Mouse (Mus musculus) forebrain, postnatal 0 days (tissue): ENCODE data around the gene Serpinb9. TPM values are rescaled to one million over a fixed set of nuclear protein-coding genes. Genes with fewer than 3 reads are reported as not detected.
"Not testable (repeated sequence)": the region's sequence is repeated elsewhere in the genome, so short reads cannot be mapped to it uniquely, and the experiment has no call there.

ENCODE experiments used
- ATAC-seq: fragments of 200-750 bp; cut with Nextera tagmentation; 2 replicates; pipeline ENCODE4 v1.8.0; 2017; ENCODE audit warnings: mild to moderate bottlenecking, moderate library complexity
- DNase-seq: peaks from one replicate; pipeline ENCODE4 v3.0.0-alpha.2; 2015
- H3K27ac ChIP-seq: fragments of 300-500 bp; sonication (generic); 2 replicates; pipeline ENCODE4 v1.5.1; 2014; ENCODE audit warnings: low read depth, mild to moderate bottlenecking, antibody characterized with exemption, low read length, moderate library complexity, mixed read lengths
- H3K27me3 ChIP-seq: fragments of 300-500 bp; sonication (generic); 2 replicates; pipeline ENCODE4 v1.6.1; 2014; ENCODE audit warnings: mild to moderate bottlenecking, low read length, mixed read lengths; ENCODE audit not compliant: insufficient read depth
- H3K36me3 ChIP-seq: fragments of 300-500 bp; sonication (generic); 2 replicates; pipeline ENCODE4 v1.6.1; 2014; ENCODE audit warnings: mild to moderate bottlenecking, moderate library complexity; ENCODE audit not compliant: insufficient read depth
- H3K4me1 ChIP-seq: fragments of 300-500 bp; sonication (generic); 2 replicates; pipeline ENCODE4 v1.6.1; 2014; ENCODE audit warnings: antibody characterized with exemption; ENCODE audit not compliant: insufficient read depth
- H3K4me2 ChIP-seq: fragments of 300-500 bp; sonication (generic); 2 replicates; pipeline ENCODE4 v1.6.1; 2014; ENCODE audit warnings: low read depth, mild to moderate bottlenecking, moderate library complexity
- H3K4me3 ChIP-seq: fragments of 300-500 bp; sonication (generic); 2 replicates; pipeline ENCODE4 v1.5.1; 2014; ENCODE audit warnings: low read depth, low read length, mixed read lengths
- H3K9ac ChIP-seq: fragments of 300-500 bp; sonication (generic); 2 replicates; pipeline ENCODE4 v1.6.1; 2014; ENCODE audit warnings: mild to moderate bottlenecking
- H3K9me3 ChIP-seq: fragments of 300-500 bp; sonication (generic); 2 replicates; pipeline ENCODE4 v1.6.1; 2016; ENCODE audit warnings: low read length
- CTCF ChIP-seq: sonication (generic); IDR thresholded peaks from 2 replicates; pipeline ENCODE4 v1.5.1; 2016; ENCODE audit warnings: antibody characterized with exemption, control low read depth, low read depth
- WGBS: fragments of 180-500 bp; shearing (Covaris S2); extraction: QIAGEN DNeasy Blood & Tissue Kit; methylation state at CpG from one replicate; pipeline ENCODE4 v1.1.7; 2014; 5-methylcytosine and 5-hydroxymethylcytosine counted together
- polyA plus RNA-seq: library from polyadenylated mRNA; unstranded; fragments of >200 nt; fragmentation: Nextera tagmentation; extraction: Ambion mirVana; gene quantifications from 2 replicates; pipeline ENCODE4 v1.2.1, GENCODE M21; 2015
- total RNA-seq: library from RNA; depleted of rRNA; stranded (reverse); fragments of >200 nt; gene quantifications from 2 replicates; pipeline ENCODE4 v1.2.3, GENCODE M21; 2014

Gene Serpinb9
- total and polyA plus RNA-seq, 2 experiments from 2014 or later: 2.3 to 3.1 TPM

DNA sequence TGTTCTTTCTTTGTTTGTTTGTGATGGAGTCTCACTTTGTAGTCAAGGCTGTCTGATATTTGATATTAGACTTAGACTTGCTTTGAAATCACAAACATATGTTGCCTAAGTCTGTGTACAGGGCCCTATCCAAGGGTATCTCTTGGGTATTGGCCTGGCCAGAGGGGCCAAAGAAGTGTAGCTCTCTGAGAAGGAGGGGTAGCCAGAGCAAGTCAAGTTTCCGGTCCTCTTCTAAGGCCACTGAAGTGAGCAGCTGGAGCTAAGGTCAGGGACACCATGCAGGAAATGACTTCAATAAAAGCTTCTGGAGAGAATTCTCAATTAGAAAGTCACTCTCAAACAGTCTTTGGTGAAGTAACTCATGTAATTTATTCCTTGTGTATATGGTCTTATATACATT, 19.3 kb downstream of the Serpinb9 start:
- Histone ChIP-seq H3K9me3 (peaks cover 4% of the 10 kb centered on the region; the same call in 1 of the 2 replicates), H3K36me3 (no peaks in the 10 kb centered on the region), H3K4me3 (no peak overlapping the region), H3K27ac (no peak overlapping the region), H3K4me1 (no peaks in the 10 kb centered on the region), H3K9ac (no peak overlapping the region), H3K4me2 (no peak overlapping the region), H3K27me3 (no peaks in the 10 kb centered on the region)
- TF ChIP-seq CTCF: no peak
- ATAC-seq: no peak
- WGBS: 95% methylated on average over 1 of the region's 1 CpGs
- DNase-seq: no peak

DNA sequence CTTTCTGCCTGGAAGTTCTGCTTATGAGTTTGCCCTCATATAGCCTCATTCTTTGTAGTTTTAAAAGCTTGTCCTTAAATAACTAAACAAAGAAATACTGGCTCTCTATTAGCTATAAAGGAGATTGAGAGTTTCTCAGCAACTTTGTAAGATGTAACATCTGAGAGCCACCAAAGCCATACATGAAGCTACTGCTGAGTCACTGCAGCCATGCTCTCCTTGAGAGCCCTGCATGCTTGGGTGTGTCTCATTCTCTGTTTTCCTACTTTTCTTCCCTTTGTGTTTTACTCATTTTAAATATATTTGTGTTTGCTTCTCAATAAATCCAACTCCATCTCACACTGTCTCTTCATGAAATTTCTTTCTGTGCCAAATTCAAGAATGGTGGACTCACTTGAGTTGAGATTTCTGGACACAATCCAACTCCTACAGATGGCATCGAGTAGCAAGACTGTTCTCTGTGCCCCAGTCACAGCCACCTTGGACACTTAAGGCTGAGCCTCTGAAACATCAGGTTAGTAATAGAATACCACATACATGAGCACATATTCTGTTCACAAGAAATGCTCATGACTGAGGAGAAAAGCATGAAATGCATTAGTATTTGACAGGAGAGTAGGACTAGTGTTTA, 23.5 kb downstream of the Serpinb9 start:
- Histone ChIP-seq H3K4me1 (no peaks in the 10 kb centered on the region), H3K9me3 (no peaks in the 10 kb centered on the region), H3K27ac (no peak overlapping the region), H3K4me2 (no peak overlapping the region), H3K9ac (no peak overlapping the region), H3K27me3 (no peaks in the 10 kb centered on the region), H3K36me3 (no peaks in the 10 kb centered on the region), H3K4me3 (no peak overlapping the region)
- no peak for TF ChIP-seq CTCF
- WGBS: 50% methylated on average over 1 of the region's 1 CpGs
- ATAC-seq (no peak), DNase-seq (no peak)

DNA sequence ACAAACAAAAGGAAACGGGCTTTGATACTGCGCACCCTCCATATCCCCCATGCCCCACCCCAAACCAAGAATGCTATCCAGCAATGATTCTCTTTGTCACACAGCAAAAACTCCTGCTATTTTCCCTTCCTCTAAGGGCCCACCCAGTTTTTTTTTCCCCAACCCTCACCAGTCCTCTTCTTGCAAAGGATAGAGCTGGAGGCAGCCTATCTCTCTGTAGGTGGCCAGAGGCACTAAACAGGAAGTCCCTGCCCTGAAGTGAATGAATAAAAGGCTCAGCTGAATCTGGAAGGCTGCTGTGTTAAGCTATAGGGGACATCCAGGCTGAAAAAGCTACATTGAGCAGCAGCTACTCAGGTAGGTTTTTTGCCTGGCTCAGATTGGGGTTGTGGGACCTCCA, 24.2 kb downstream of the Serpinb9 start, which contains the start of gene Serpinb9b:
Gene Serpinb9b (plus strand): TSS at position 173 of the 400 bp plus-strand sequence.
- no peak within 1 kb of the TSS for H3K4me3 ChIP-seq
- no peaks in the 10 kb centered on the region for H3K27me3 ChIP-seq
- WGBS: 78% methylated on average over 2 of the region's 2 CpGs
- no peak for TF ChIP-seq CTCF
- ATAC-seq (no peak), DNase-seq (no peak)
- no peaks in the 10 kb centered on the region for H3K36me3 ChIP-seq
- H3K9me3 ChIP-seq: no peaks in the 10 kb centered on the region
- no peaks in the 10 kb centered on the region for H3K4me1 ChIP-seq
- no peak within 1 kb of the TSS for H3K27ac ChIP-seq
- H3K4me2 ChIP-seq: no peak within 1 kb of the TSS
- no peak within 1 kb of the TSS for H3K9ac ChIP-seq

DNA sequence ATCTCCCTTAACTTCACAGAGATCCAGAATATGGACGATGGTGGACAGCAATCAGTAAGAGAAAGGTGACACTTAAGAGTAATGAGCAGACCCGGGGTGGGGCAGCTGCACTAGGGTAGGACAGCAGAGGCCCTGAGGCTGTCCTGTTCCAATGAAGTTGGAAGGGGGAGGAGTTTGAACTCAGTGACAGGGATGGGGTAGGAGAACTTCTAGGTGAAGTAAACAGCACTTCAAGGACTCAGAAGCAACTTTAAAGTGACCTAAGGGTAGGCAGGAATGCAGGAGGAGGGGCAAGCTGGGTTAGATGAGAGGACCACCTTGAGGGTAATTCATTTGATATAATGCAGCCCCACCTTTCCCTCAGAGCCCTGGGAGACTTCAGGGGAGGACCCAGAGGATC, 25.1 kb downstream of the Serpinb9 start:
- H3K27me3 ChIP-seq: no peaks in the 10 kb centered on the region
- H3K36me3 ChIP-seq: no peaks in the 10 kb centered on the region
- ATAC-seq (no peak), DNase-seq (no peak)
- no peak overlapping the region for H3K27ac ChIP-seq
- no peak overlapping the region for H3K9ac ChIP-seq
- H3K4me3 ChIP-seq: no peak overlapping the region
- WGBS: 72% methylated on average over 2 of the region's 2 CpGs
- no peaks in the 10 kb centered on the region for H3K4me1 ChIP-seq
- TF ChIP-seq CTCF: no peak
- H3K4me2 ChIP-seq: no peak overlapping the region
- H3K9me3 ChIP-seq: no peaks in the 10 kb centered on the region

DNA sequence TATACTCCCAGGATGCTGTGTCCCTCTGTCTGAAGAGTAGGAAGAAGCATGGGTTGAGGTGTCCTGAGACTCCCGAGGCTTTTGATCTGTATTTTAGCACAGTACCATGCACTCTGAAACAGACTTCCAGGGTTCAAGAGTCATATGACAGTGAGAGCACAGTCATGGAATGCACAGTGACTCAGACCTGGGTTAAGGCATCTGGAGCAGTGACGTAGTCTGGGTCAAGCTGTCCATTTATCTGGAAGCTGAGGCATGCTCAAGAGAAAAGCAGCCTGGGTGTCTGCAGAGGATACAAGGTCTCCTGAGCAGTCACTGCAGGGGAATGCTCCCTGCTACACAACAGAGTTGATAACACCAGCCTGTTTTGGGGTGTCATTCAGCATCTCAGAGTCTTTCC, 25.5 kb downstream of the Serpinb9 start:
- Histone ChIP-seq H3K4me2 (no peak overlapping the region), H3K9ac (no peak overlapping the region), H3K36me3 (no peaks in the 10 kb centered on the region), H3K4me3 (no peak overlapping the region), H3K27ac (no peak overlapping the region), H3K9me3 (no peaks in the 10 kb centered on the region), H3K4me1 (no peaks in the 10 kb centered on the region), H3K27me3 (no peaks in the 10 kb centered on the region)
- no peak for TF ChIP-seq CTCF
- no peak for ATAC-seq
- no peak for DNase-seq
- 86% methylated on average over 2 of the region's 2 CpGs for WGBS

DNA sequence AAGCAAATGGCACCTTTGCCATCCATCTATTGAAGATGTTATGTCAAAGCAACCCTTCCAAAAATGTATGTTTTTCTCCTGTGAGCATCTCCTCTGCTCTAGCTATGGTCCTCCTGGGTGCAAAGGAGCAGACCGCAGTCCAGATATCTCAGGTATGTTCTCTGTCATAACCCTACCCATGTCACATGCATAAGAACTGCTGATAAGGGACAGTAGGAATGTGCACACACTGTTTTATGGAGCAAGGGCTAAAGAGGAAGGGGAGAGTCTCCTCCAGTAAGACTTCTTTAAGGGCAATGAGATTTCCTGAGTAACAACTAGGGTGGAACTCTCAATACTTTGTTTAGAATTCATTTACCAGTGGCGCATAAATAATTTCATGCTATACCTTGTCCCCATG, 26.4 kb downstream of the Serpinb9 start:
- WGBS: 100% methylated on average over 2 of the region's 2 CpGs
- not testable (repeated sequence) for H3K36me3 ChIP-seq, H3K27ac ChIP-seq, ATAC-seq, H3K9ac ChIP-seq, H3K4me1 ChIP-seq, H3K27me3 ChIP-seq, DNase-seq, H3K9me3 ChIP-seq, H3K4me3 ChIP-seq, H3K4me2 ChIP-seq

DNA sequence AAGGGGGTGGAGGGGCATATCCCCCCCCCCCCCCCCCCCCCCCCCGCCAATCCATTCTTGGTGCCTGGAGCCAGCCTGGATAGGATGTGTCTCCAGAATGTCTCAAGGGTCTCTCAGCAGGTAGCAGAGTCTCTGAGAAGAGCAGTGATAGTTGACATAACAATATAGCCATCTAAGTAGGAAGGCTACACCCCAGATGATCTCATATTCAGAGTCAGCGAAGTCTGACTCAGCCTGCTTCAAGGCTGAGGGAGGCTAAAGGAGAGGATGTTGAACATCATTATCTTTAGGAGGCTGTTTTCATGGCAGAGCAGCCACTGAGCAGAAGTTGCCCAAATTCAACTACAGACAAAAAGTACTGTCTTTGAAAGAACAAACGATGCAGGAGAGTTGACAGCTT, 27.2 kb downstream of the Serpinb9 start:
- H3K9me3 ChIP-seq: no peaks in the 10 kb centered on the region
- no peak overlapping the region for H3K9ac ChIP-seq
- H3K4me2 ChIP-seq: no peak overlapping the region
- no peaks in the 10 kb centered on the region for H3K4me1 ChIP-seq
- TF ChIP-seq CTCF: no peak
- H3K36me3 ChIP-seq: no peaks in the 10 kb centered on the region
- 88% methylated on average over 2 of the region's 3 CpGs for WGBS
- no peaks in the 10 kb centered on the region for H3K27me3 ChIP-seq
- no peak overlapping the region for H3K27ac ChIP-seq
- no peak for ATAC-seq
- no peak for DNase-seq
- H3K4me3 ChIP-seq: no peak overlapping the region

DNA sequence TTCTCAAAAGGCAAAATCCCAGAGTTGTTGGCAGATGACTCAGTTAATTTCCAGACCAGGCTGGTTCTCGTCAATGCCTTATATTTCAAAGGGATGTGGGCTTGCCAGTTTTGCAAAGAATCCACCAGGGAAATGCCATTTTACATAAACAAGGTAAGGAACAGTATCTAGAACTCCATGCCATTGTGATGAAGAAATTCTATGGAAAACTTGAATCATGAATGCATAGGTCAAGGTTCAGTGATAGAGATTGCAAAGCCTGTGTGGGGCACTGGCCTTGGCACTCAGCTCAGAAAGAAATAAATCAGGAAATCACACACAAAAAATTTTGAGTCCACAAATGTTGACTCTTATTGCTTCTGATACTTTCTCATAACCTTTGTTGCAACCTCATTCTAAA, 32.5 kb downstream of the Serpinb9 start:
- TF ChIP-seq CTCF: no peak
- H3K27me3 ChIP-seq: no peaks in the 10 kb centered on the region
- no peak for DNase-seq
- H3K9me3 ChIP-seq: no peaks in the 10 kb centered on the region
- H3K4me2 ChIP-seq: no peak overlapping the region
- H3K9ac ChIP-seq: no peak overlapping the region
- H3K36me3 ChIP-seq: no peaks in the 10 kb centered on the region
- WGBS: 78% methylated on average over 1 of the region's 1 CpGs
- H3K27ac ChIP-seq: no peak overlapping the region
- no peaks in the 10 kb centered on the region for H3K4me1 ChIP-seq
- no peak overlapping the region for H3K4me3 ChIP-seq
- no peak for ATAC-seq
